Mouse (Mus musculus): Measurements from ENCODE around the gene Zfhx3. TPM values are rescaled to one million over a fixed set of nuclear protein-coding genes. Genes with fewer than 3 reads are reported as not detected.

Zfhx3 gene
- polyA plus RNA-seq, 1 experiment from 2014 or later = 17.8 TPM

DNA sequence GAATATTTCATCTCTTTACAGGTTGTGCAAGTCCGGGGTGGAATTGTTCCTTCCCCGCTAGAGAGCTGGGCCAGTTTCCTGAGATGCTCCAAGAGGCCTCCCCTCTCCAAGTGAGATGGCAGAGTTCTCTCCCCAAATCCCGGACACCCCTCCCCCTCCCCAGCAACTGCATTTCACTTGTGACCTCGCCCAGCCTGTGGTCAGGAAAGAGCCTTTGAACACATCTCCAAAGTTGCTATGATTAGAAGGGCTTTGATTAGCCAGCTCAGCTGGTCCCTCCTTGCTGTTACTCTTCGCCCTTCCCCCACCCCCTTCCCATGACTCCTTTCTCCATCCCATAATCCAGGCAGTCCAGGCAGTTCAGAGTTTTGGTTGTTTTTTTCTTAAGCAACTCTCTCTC lies 670.4 kb downstream of the Zfhx3 start:
- Histone ChIP-seq H3K27ac (ENCODE audit: low read depth, low read length) (no peak overlapping the region), H3K9ac (ENCODE audit: low read depth, low read length) (no peak overlapping the region), H3K36me3 (ENCODE audit: control insufficient read depth, insufficient read depth, low read length) (no peaks in the 10 kb centered on the region), H3K9me3 (ENCODE audit: control insufficient read depth, low read length) (no peaks in the 10 kb centered on the region), H3K27me3 (replicated peaks; ENCODE audit: control insufficient read depth, insufficient read depth, low read length) (no peaks in the 10 kb centered on the region), H3K4me2 (ENCODE audit: low read length) (no peak overlapping the region), H3K4me3 (ENCODE audit: low read length) (no peak overlapping the region), H3K4me1 (ENCODE audit: control insufficient read depth, insufficient read depth, low read depth, low read length) (no peaks in the 10 kb centered on the region)
- no peak for ATAC-seq
- 34% methylated on average over 5 of the region's 5 CpGs for WGBS

DNA sequence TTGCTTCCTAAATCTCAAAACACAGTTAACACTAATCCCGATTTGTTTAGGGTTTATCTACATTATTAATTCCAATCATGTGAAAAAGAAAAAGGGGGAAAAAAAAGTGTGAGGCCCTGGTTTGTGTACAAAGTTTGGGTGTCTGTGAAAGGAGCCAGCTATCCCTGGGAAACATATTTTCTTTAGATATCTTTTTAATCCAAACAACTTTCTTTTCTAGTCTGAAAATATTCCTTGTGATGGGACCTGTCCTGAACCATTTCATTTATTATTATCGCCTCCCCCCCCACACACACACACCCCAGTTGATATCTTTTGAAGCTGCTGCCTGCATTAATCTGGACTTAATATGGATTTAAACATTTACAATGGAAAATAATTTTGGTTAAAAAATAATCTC lies 670.8 kb downstream of the Zfhx3 start:
- Histone ChIP-seq H3K36me3 (ENCODE audit: control insufficient read depth, insufficient read depth, low read length) (no peaks in the 10 kb centered on the region), H3K27ac (ENCODE audit: low read depth, low read length) (no peak overlapping the region), H3K4me2 (ENCODE audit: low read length) (no peak overlapping the region), H3K4me1 (ENCODE audit: control insufficient read depth, insufficient read depth, low read depth, low read length) (no peaks in the 10 kb centered on the region), H3K9me3 (ENCODE audit: control insufficient read depth, low read length) (no peaks in the 10 kb centered on the region), H3K4me3 (ENCODE audit: low read length) (no peak overlapping the region), H3K27me3 (replicated peaks; ENCODE audit: control insufficient read depth, insufficient read depth, low read length) (no peaks in the 10 kb centered on the region), H3K9ac (ENCODE audit: low read depth, low read length) (no peak overlapping the region)
- no peak for ATAC-seq
- WGBS = 72% methylated on average over 2 of the region's 2 CpGs

DNA sequence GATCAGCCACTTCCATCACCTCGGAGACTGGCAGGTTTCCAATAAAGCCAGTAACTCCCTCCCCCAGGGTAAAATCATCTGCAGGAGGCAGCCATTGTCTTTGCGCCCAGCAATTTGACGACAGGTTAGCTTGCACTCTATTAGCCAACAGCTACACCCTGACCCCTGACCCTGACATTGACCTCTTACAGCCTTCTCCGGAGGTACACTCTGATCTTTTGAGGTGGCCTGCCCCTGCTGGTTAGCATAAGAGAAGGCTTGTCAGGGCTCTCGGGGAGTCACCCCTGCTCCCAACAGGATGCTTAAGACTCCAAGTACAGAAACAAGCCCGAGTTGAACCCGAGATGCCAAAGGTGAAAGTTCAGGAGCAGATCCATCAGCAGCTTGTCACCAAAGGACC lies 678.9 kb downstream of the Zfhx3 start:
- no peak overlapping the region for H3K4me3 ChIP-seq (ENCODE audit: low read length)
- no peak overlapping the region for H3K27ac ChIP-seq (ENCODE audit: low read depth, low read length)
- ATAC-seq = no peak
- no peaks in the 10 kb centered on the region for H3K36me3 ChIP-seq (ENCODE audit: control insufficient read depth, insufficient read depth, low read length)
- H3K27me3 ChIP-seq (replicated peaks; ENCODE audit: control insufficient read depth, insufficient read depth, low read length) = no peaks in the 10 kb centered on the region
- WGBS = 17% methylated on average over 7 of the region's 7 CpGs
- H3K4me1 ChIP-seq (ENCODE audit: control insufficient read depth, insufficient read depth, low read depth, low read length) = no peaks in the 10 kb centered on the region
- no peak overlapping the region for H3K9ac ChIP-seq (ENCODE audit: low read depth, low read length)
- no peaks in the 10 kb centered on the region for H3K9me3 ChIP-seq (ENCODE audit: control insufficient read depth, low read length)
- H3K4me2 ChIP-seq (ENCODE audit: low read length) = no peak overlapping the region

DNA sequence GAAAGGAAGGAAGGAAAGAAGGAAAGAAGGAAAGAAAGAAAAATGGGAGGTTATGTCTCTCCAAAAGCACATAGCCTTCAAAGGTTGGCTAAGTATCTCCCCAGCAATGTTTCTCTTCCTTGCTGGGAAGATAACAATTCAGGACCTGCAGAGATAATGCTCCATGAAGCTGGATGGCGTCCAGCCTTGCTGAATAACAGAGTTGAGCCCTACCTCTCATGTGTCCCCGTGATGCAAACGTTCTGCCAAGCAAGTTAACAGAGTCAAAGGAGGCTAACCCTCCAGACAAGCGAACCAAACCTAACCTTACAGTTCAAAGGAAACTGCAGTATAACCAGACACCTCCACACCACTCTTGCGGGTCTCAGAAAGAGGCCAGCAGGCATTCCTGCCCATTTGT lies 681.2 kb downstream of the Zfhx3 start:
- Histone ChIP-seq H3K4me3 (ENCODE audit: low read length) (no peak overlapping the region), H3K27ac (ENCODE audit: low read depth, low read length) (no peak overlapping the region), H3K27me3 (replicated peaks; ENCODE audit: control insufficient read depth, insufficient read depth, low read length) (no peaks in the 10 kb centered on the region), H3K4me1 (ENCODE audit: control insufficient read depth, insufficient read depth, low read depth, low read length) (no peaks in the 10 kb centered on the region), H3K9me3 (ENCODE audit: control insufficient read depth, low read length) (no peaks in the 10 kb centered on the region), H3K4me2 (ENCODE audit: low read length) (no peak overlapping the region), H3K36me3 (ENCODE audit: control insufficient read depth, insufficient read depth, low read length) (no peaks in the 10 kb centered on the region), H3K9ac (ENCODE audit: low read depth, low read length) (no peak overlapping the region)
- 57% methylated on average over 5 of the region's 5 CpGs for WGBS
- ATAC-seq = no peak

DNA sequence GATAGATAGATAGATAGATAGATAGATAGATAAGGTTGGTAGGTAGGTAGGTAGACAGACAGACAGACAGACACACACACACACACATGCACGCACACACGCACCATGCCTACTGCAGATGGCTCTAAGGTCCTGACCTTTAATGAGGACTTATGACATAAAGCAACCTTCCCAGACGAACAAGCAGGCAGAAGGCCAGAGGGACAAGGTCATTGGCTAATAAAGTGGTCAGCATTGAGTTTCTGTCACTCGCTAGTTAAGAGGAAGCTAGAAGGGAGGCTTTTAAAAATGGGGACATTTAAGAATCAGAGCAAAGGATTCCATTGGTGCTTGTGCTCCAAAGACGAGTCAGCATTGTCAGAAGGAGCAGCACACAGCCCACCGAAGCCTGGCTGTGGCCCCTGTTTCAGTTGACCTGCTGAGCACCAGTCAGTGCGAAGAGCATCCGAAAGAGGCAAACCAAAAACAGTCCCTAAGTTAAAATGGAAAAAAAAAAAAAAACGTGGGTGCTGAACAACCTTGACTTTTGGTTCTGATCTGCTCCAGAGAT lies 683.2 kb downstream of the Zfhx3 start:
- Histone ChIP-seq H3K27ac (ENCODE audit: low read depth, low read length) (no peak overlapping the region), H3K4me2 (ENCODE audit: low read length) (no peak overlapping the region), H3K9ac (ENCODE audit: low read depth, low read length) (no peak overlapping the region), H3K27me3 (replicated peaks; ENCODE audit: control insufficient read depth, insufficient read depth, low read length) (no peaks in the 10 kb centered on the region), H3K36me3 (ENCODE audit: control insufficient read depth, insufficient read depth, low read length) (no peaks in the 10 kb centered on the region), H3K4me1 (ENCODE audit: control insufficient read depth, insufficient read depth, low read depth, low read length) (no peaks in the 10 kb centered on the region), H3K9me3 (ENCODE audit: control insufficient read depth, low read length) (no peaks in the 10 kb centered on the region), H3K4me3 (ENCODE audit: low read length) (no peak overlapping the region)
- WGBS = 79% methylated on average over 9 of the region's 9 CpGs
- no peak for ATAC-seq

DNA sequence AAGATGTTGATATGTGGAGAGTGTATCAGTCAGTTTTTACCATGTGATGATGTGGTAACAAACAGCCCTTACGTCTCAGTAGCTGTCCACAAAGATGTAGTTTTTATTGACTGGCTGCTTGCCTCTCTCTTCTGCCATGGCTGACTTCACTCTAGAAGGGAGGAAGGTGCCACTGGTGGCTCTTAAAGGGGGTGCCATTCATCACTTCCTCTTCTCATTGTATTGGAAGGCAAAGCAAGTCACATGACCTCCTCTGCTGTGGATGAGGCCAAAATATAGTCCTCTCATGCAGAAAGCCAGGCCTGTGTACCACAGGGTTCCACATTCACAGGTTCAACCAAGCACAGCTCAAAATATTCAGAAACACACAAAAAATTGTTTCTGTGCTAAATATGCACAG lies 688.6 kb downstream of the Zfhx3 start:
- WGBS = 84% methylated on average over 1 of the region's 1 CpGs
- H3K4me2 ChIP-seq (ENCODE audit: low read length) = no peak overlapping the region
- no peaks in the 10 kb centered on the region for H3K4me1 ChIP-seq (ENCODE audit: control insufficient read depth, insufficient read depth, low read depth, low read length)
- no peaks in the 10 kb centered on the region for H3K9me3 ChIP-seq (ENCODE audit: control insufficient read depth, low read length)
- no peak overlapping the region for H3K9ac ChIP-seq (ENCODE audit: low read depth, low read length)
- no peak for ATAC-seq
- H3K36me3 ChIP-seq (ENCODE audit: control insufficient read depth, insufficient read depth, low read length) = no peaks in the 10 kb centered on the region
- no peak overlapping the region for H3K27ac ChIP-seq (ENCODE audit: low read depth, low read length)
- H3K4me3 ChIP-seq (ENCODE audit: low read length) = no peak overlapping the region
- no peaks in the 10 kb centered on the region for H3K27me3 ChIP-seq (replicated peaks; ENCODE audit: control insufficient read depth, insufficient read depth, low read length)

DNA sequence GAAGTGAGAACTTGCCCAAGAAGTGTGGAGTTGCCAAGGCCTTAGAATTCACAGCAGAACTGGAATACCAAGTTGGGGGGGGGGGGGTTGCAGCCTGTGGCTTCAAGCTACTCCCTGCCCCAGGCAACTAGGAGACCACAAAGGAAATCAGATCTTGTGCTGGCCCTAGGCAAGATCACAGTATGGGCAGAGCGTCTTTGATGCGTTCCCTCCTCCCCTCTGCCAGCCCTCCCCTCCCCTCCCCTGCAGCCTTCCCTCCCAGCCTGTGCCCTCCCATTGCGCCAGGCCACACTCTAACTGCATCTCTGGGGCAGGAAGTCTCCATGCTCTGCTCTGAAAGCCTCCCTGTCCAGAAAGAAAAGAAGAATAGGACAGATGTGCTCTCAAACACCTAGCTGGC lies 691.8 kb downstream of the Zfhx3 start:
- 45% methylated on average over 3 of the region's 3 CpGs for WGBS

DNA sequence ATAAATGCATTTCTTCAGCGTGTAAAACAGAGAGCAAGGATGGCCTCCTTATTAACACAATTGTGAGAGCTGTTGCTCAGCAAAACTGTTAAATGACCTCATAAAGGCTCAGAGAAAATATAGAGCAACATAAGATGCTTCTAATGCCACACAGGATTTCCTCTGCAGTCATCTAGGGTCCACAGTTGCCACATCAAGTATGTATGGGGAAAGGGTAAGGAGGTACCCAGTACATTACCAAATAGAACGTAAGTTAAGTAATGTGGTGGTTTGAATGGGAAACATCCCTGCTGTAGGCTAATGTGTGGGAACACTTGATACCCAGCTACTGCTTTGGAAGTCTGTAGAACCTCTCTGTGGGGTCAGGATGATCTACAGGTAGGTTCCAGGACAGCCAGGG lies 695.4 kb downstream of the Zfhx3 start:
- Histone ChIP-seq H3K9ac (ENCODE audit: low read depth, low read length) (no peak overlapping the region), H3K27ac (ENCODE audit: low read depth, low read length) (no peak overlapping the region), H3K9me3 (ENCODE audit: control insufficient read depth, low read length) (no peaks in the 10 kb centered on the region), H3K4me1 (ENCODE audit: control insufficient read depth, insufficient read depth, low read depth, low read length) (no peaks in the 10 kb centered on the region), H3K27me3 (replicated peaks; ENCODE audit: control insufficient read depth, insufficient read depth, low read length) (no peaks in the 10 kb centered on the region), H3K36me3 (ENCODE audit: control insufficient read depth, insufficient read depth, low read length) (no peaks in the 10 kb centered on the region), H3K4me2 (ENCODE audit: low read length) (no peak overlapping the region), H3K4me3 (ENCODE audit: low read length) (no peak overlapping the region)
- WGBS = 98% methylated on average over 2 of the region's 2 CpGs
- no peak for ATAC-seq

More for the DNA sequence above, 691.8 kb downstream of the Zfhx3 start:
- Histone ChIP-seq H3K27me3 (replicated peaks; ENCODE audit: control insufficient read depth, insufficient read depth, low read length) (no peaks in the 10 kb centered on the region), H3K9ac (ENCODE audit: low read depth, low read length) (no peak overlapping the region), H3K9me3 (ENCODE audit: control insufficient read depth, low read length) (no peaks in the 10 kb centered on the region), H3K4me1 (ENCODE audit: control insufficient read depth, insufficient read depth, low read depth, low read length) (no peaks in the 10 kb centered on the region), H3K4me3 (ENCODE audit: low read length) (no peak overlapping the region), H3K36me3 (ENCODE audit: control insufficient read depth, insufficient read depth, low read length) (no peaks in the 10 kb centered on the region), H3K4me2 (ENCODE audit: low read length) (no peak overlapping the region), H3K27ac (ENCODE audit: low read depth, low read length) (no peak overlapping the region)
- ATAC-seq = no peak

DNA sequence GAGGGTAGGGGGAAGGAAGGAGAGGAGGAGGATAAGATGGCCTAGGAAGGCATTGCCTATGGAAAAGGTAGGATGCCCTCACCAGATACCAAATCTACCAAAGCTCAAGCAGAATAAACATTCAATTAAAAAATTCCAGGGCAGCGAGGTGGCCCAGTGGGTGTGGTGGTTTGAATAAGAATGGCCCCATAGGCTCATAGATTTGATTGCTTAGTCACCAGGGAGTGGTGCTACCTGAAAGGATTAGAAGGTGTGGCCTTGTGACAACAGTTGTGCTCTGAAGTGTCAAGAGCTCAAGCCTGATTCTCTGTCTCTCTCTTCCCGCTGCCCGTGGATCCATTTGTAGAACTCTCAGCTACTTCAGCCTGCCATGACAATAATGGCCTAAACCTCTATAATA lies 703.2 kb downstream of the Zfhx3 start:
- Histone ChIP-seq H3K9me3 (ENCODE audit: control insufficient read depth, low read length) (no peaks in the 10 kb centered on the region), H3K4me3 (ENCODE audit: low read length) (no peak overlapping the region), H3K4me1 (ENCODE audit: control insufficient read depth, insufficient read depth, low read depth, low read length) (no peaks in the 10 kb centered on the region), H3K4me2 (ENCODE audit: low read length) (no peak overlapping the region), H3K9ac (ENCODE audit: low read depth, low read length) (no peak overlapping the region), H3K27ac (ENCODE audit: low read depth, low read length) (no peak overlapping the region), H3K36me3 (ENCODE audit: control insufficient read depth, insufficient read depth, low read length) (no peaks in the 10 kb centered on the region), H3K27me3 (replicated peaks; ENCODE audit: control insufficient read depth, insufficient read depth, low read length) (no peaks in the 10 kb centered on the region)
- ATAC-seq = no peak
- WGBS = 80% methylated on average over 3 of the region's 3 CpGs

DNA sequence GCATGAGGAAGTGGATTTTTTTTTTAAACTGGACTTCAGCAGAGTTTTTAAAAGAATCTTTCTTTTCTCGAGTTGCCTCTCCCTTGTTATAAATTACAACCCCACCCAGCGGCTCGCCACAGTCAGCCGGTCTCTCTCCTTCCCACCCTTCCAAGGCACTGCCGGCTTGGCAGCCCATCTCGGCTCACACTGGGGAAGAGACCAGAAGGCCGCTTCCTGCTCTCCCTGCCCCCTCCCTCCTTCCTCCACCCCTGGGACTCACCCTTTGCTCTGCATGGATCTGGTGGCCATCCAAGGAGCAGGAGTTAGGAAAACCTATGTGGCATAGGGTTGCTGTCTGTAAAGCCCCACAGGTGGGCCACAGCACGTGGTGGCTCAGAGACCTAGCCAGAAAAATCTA lies 705.1 kb downstream of the Zfhx3 start:
- H3K4me2 ChIP-seq (ENCODE audit: low read length) = no peak overlapping the region
- no peaks in the 10 kb centered on the region for H3K27me3 ChIP-seq (replicated peaks; ENCODE audit: control insufficient read depth, insufficient read depth, low read length)
- no peak for ATAC-seq

More for the DNA sequence above, 705.1 kb downstream of the Zfhx3 start:
- no peaks in the 10 kb centered on the region for H3K36me3 ChIP-seq (ENCODE audit: control insufficient read depth, insufficient read depth, low read length)
- WGBS = 54% methylated on average over 8 of the region's 8 CpGs
- H3K4me1 ChIP-seq (ENCODE audit: control insufficient read depth, insufficient read depth, low read depth, low read length) = no peaks in the 10 kb centered on the region
- H3K9ac ChIP-seq (ENCODE audit: low read depth, low read length) = no peak overlapping the region
- H3K4me3 ChIP-seq (ENCODE audit: low read length) = no peak overlapping the region
- no peak overlapping the region for H3K27ac ChIP-seq (ENCODE audit: low read depth, low read length)
- H3K9me3 ChIP-seq (ENCODE audit: control insufficient read depth, low read length) = no peaks in the 10 kb centered on the region

All from hindbrain, embryonic 16.5 days (tissue).